ENCODE assay signal across 25 mouse cellular contexts in the genomic region with DNA sequence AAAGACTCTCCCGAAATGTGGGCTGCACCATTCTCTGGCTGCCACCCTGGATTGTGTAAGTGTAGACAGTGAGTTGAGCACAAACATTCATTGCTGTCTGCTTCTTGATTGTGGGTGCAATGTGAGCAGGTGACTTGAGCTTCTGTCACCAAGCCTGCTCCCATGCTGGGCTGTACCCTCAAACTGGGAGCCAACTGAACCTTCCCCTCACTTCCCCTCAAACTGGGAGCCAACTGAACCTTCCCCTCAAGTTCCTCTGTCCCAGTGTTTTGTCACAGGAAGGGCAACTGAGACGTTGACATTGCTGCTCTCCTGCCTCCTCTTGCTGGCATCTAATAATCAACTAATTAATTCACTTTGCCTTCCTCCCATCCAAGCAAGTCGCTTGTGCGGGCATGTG. TPM values are rescaled to one million over a fixed set of nuclear protein-coding genes. Genes with fewer than 3 reads are reported as not detected.
DNase-seq lines count a peak whose midpoint lies in the region; ATAC-seq lines count a peak whose summit lies in the region.
"Had no signal": no experiment of that assay in that cellular context is flagged by ENCODE, and none has a peak within 500 bp of the region (broad histone marks: within the 10 kb centered on the region; RNA-seq: fewer than 3 reads in every experiment).

No protein-coding gene starts in this region.

- H3K4me1 ChIP-seq in midbrain, embryonic 10.5 days = peaks cover 39% of the 10 kb centered on the region
- peaks cover 4% of the 10 kb centered on the region; the same call in 1 of the 2 replicates for H3K4me1 ChIP-seq in midbrain, embryonic 15.5 days
- peaks cover 46% of the 10 kb centered on the region for H3K4me1 ChIP-seq in neural tube, embryonic 13.5 days (replicated peaks)
- peaks cover 19% of the 10 kb centered on the region for H3K4me1 ChIP-seq in neural tube, embryonic 15.5 days

- H3K9me3 ChIP-seq in midbrain, embryonic 10.5 days (replicated peaks) = no peaks in the 10 kb centered on the region
- H3K9me3 ChIP-seq in midbrain, embryonic 15.5 days = no peaks in the 10 kb centered on the region
- H3K9me3 ChIP-seq in neural tube, embryonic 13.5 days = no peaks in the 10 kb centered on the region
- no peaks in the 10 kb centered on the region for H3K9me3 ChIP-seq in neural tube, embryonic 15.5 days (replicated peaks)
- H3K9me3 ChIP-seq: embryonic facial prominence, embryonic 13.5 days; embryonic facial prominence, embryonic 15.5 days; forebrain, embryonic 10.5 days; forebrain, embryonic 12.5 days had no signal

- ATAC-seq in midbrain, embryonic 15.5 days (replicated peaks) = no peak
- ATAC-seq in neural tube, embryonic 13.5 days (ENCODE audit: low read depth) = no peak
- no peak for ATAC-seq in neural tube, embryonic 15.5 days (ENCODE audit: low FRiP score)
- peak; percentile 38; the same call in 1 of the 2 replicates for ATAC-seq in megakaryocyte, adult 5-6 weeks (ENCODE audit: poor library complexity, severe bottlenecking)
- ATAC-seq: activated CD4-positive, CD25-positive, alpha-beta regulatory T cell, adult 4 months; forebrain, embryonic 14.5 days; forebrain, embryonic 16.5 days had no signal

- H3K9ac ChIP-seq in midbrain, embryonic 15.5 days = no peak overlapping the region
- no peak overlapping the region for H3K9ac ChIP-seq in neural tube, embryonic 13.5 days
- no peak overlapping the region for H3K9ac ChIP-seq in neural tube, embryonic 15.5 days (replicated peaks)
- H3K9ac ChIP-seq: embryonic facial prominence, embryonic 13.5 days; embryonic facial prominence, embryonic 15.5 days; forebrain, embryonic 12.5 days had no signal

- 0 out of 2 replicates have a peak overlapping the region, but pooled peaks have one; percentile 42 for H3K27ac ChIP-seq in midbrain, embryonic 10.5 days (replicated peaks)
- H3K27ac ChIP-seq in midbrain, embryonic 15.5 days = no peak overlapping the region
- H3K27ac ChIP-seq in neural tube, embryonic 13.5 days (replicated peaks) = 0 out of 2 replicates have a peak overlapping the region, but pooled peaks have one; percentile 9
- H3K27ac ChIP-seq in neural tube, embryonic 15.5 days (replicated peaks) = no peak overlapping the region
- H3K27ac ChIP-seq: embryonic facial prominence, embryonic 13.5 days; embryonic facial prominence, embryonic 15.5 days; forebrain, embryonic 10.5 days; forebrain, embryonic 12.5 days had no signal

- no peak overlapping the region for H3K4me3 ChIP-seq in midbrain, embryonic 10.5 days
- H3K4me3 ChIP-seq in midbrain, embryonic 15.5 days = no peak overlapping the region
- H3K4me3 ChIP-seq in neural tube, embryonic 13.5 days = no peak overlapping the region
- H3K4me3 ChIP-seq in neural tube, embryonic 15.5 days (replicated peaks) = no peak overlapping the region
- H3K4me3 ChIP-seq: embryonic facial prominence, embryonic 13.5 days; embryonic facial prominence, embryonic 15.5 days; erythroblast, embryonic 14.5 days; forebrain, embryonic 10.5 days; forebrain, embryonic 12.5 days had no signal

- no peak for DNase-seq in midbrain, embryonic 10.5 days (ENCODE audit: low spot score)
- DNase-seq in T-cell, adult 2 months (ENCODE audit: low spot score) = no peak
- no peak for DNase-seq in adipocyte (ENCODE audit: low spot score)
- DNase-seq: adrenal gland, adult 2 months; adrenal gland, postnatal 10 days; adrenal gland, postnatal 25 days; cerebellum, adult 11 months; cerebellum, adult 18-20 months; cerebellum, adult 8-10 months; cerebellum, adult 9-11 months; cerebellum, postnatal 14 days; cerebellum, postnatal 36 days; embryo, embryonic 11 days had no signal

- H3K4me2 ChIP-seq in midbrain, embryonic 15.5 days = no peak overlapping the region
- no peak overlapping the region for H3K4me2 ChIP-seq in neural tube, embryonic 13.5 days
- no peak overlapping the region for H3K4me2 ChIP-seq in neural tube, embryonic 15.5 days
- H3K4me2 ChIP-seq: embryonic facial prominence, embryonic 13.5 days; embryonic facial prominence, embryonic 15.5 days; forebrain, embryonic 12.5 days had no signal

- H3K36me3 ChIP-seq in midbrain, embryonic 10.5 days = no peaks in the 10 kb centered on the region
- no peaks in the 10 kb centered on the region for H3K36me3 ChIP-seq in midbrain, embryonic 15.5 days (replicated peaks)
- H3K36me3 ChIP-seq in neural tube, embryonic 13.5 days = no peaks in the 10 kb centered on the region
- no peaks in the 10 kb centered on the region for H3K36me3 ChIP-seq in neural tube, embryonic 15.5 days
- H3K36me3 ChIP-seq: embryonic facial prominence, embryonic 13.5 days; embryonic facial prominence, embryonic 15.5 days; forebrain, embryonic 10.5 days; forebrain, embryonic 12.5 days had no signal

- WGBS in midbrain, embryonic 10.5 days = 85% methylated on average over 4 of the region's 4 CpGs
- WGBS in midbrain, embryonic 15.5 days = 74% methylated on average over 4 of the region's 4 CpGs
- WGBS in neural tube, embryonic 13.5 days = 74% methylated on average over 4 of the region's 4 CpGs
- WGBS in neural tube, embryonic 15.5 days = 67% methylated on average over 4 of the region's 4 CpGs

- no peaks in the 10 kb centered on the region for H3K27me3 ChIP-seq in midbrain, embryonic 10.5 days (ENCODE audit: low read depth, poor library complexity, severe bottlenecking)
- H3K27me3 ChIP-seq in midbrain, embryonic 15.5 days (replicated peaks) = no peaks in the 10 kb centered on the region
- H3K27me3 ChIP-seq in neural tube, embryonic 13.5 days = no peaks in the 10 kb centered on the region
- no peaks in the 10 kb centered on the region for H3K27me3 ChIP-seq in neural tube, embryonic 15.5 days (replicated peaks)
- H3K27me3 ChIP-seq: embryonic facial prominence, embryonic 13.5 days; embryonic facial prominence, embryonic 15.5 days had no signal

RNA-seq across cellular contexts. Expression of a gene that starts 52.7 kb away (rescaled TPM):
- polyA plus RNA-seq in midbrain, embryonic 10.5 days (2016; fragmentation: Nextera tagmentation; extraction: Ambion mirVana) = 10.8 and 12.5 TPM in 2 replicates
- 14.3 and 15.1 TPM in 2 replicates for polyA plus RNA-seq in midbrain, embryonic 15.5 days (2015; fragmentation: Nextera tagmentation; extraction: Ambion mirVana)
- 10.8 and 12.4 TPM in 2 replicates for polyA plus RNA-seq in neural tube, embryonic 13.5 days (2015; fragmentation: Nextera tagmentation; extraction: Ambion mirVana)
- 11.0 and 14.1 TPM in 2 replicates for polyA plus RNA-seq in neural tube, embryonic 15.5 days (2015; fragmentation: Nextera tagmentation; extraction: Ambion mirVana)
- total RNA-seq in megakaryocyte, adult 5-6 weeks (2015) = 12.9 and 13.3 TPM in 2 replicates
- 19.0 and 24.1 TPM in 2 replicates for total RNA-seq in megakaryocyte, adult 5-6 weeks (2017)

Comparison
In these comparisons a context has a peak if more than half of its experiments do, and no peak if none do; other contexts are left out.
1. H3K27ac ChIP-seq: peak in midbrain, embryonic 10.5 days (single experiment) and neural tube, embryonic 13.5 days (single experiment); none in midbrain, embryonic 15.5 days (single experiment) and neural tube, embryonic 15.5 days (single experiment).